Mouse (Mus musculus): ENCODE data around the gene Fam131a. TPM values are rescaled to one million over a fixed set of nuclear protein-coding genes. Genes with fewer than 3 reads are reported as not detected.

Gene Fam131a
- total RNA-seq, 1 experiment from 2014 or later = not detected

DNA sequence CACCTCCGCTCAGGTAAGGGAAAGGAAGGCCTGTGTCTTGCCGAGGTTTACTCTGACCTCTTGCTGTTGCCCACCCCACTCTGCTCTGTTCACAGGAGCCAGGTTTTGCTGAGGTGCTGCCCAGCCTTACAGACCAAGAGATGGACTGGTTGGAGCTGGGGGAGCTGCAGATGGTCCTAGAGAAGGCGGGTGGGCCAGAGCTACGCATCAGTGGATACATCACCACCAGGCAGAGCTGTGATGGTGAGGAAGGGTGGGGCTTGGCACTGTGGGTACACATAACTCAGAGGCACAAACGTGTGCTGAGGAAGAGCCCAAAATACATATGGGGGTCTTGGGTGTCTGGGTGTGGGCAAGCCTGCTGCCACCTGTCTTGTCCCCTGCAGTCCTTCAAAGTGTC is 42.6 kb downstream of the Fam131a start:
- ATAC-seq (replicated peaks; ENCODE audit: low read depth, poor library complexity, severe bottlenecking) = no peak

DNA sequence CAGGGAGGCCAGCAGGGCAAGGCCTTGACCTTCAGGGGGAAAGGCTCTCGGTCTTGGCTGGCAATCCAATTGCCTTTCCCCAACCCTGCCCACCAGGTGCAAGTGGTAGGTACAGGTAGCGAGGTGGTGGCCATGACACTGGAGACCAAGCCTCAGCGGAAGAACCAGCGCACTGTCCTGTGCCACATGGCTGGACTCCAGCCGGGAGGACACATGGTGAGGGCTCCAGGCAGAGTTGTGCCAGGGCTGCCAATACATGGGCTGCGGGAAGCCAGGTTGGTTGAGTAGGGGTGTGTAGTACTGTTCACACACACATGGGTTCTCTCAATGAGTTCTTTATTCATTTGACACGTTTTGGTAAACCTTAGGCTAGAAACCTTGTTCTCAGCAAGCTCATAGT is 43.1 kb downstream of the Fam131a start:
- no peak for ATAC-seq (replicated peaks; ENCODE audit: low read depth, poor library complexity, severe bottlenecking)

DNA sequence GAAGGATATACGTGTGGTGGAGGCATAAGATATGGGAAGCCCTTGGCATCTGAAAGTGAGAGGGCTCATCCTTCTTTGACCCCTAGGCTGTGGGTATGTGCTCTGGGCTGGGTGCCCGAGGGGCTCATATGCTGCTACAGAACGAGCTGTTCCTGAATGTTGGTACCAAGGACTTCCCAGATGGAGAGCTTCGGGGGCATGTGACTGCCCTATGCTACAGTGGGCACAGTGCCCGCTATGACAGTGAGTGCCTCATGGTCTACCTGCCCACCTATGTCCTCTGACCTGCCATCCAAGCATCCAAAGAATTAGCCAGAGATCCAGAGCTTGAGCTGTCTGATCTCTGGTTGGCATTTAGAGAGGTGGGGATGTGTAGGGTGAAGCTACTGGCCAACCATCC is 43.8 kb downstream of the Fam131a start:
- ATAC-seq (replicated peaks; ENCODE audit: low read depth, poor library complexity, severe bottlenecking) = no peak

DNA sequence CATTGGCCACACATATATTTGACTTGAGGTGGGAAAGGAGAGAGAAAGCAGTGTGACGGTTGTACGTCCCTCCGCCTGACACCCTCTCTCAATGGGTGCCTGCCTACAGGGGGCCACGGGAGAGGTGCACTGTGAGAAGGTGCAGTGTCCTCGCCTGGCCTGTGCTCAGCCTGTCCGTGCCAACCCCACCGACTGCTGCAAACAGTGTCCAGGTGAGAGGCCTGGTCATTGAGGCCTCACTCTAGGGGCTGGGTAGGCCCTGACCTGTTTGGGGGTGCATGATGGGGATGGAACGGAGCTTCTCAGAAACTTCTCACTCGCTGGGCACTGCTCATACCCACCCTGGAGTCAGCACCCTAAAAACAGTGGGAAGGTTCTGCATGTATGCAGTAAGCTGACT is 46.8 kb downstream of the Fam131a start:
- ATAC-seq (replicated peaks; ENCODE audit: low read depth, poor library complexity, severe bottlenecking) = no peak

DNA sequence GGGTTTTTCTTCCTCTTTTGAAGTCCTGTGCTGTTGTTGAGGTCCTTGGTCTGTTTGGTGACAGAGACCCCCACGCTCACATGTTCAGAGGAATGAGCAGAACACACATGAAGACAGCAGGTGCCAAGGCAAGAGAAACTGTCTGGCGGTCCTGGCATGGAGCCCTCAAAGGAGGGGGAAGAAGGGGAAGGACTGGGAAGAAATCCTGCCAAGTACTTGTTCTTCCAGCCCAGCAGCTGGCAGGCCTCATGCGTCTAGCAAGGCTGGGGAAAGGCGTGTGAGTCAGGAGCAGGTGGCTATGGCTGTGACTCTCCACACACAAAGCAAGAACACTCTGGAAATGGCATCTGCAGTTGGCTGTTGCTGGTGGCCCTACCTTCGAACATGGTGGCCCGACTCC is 53.6 kb downstream of the Fam131a start:
- ATAC-seq (replicated peaks; ENCODE audit: low read depth, poor library complexity, severe bottlenecking) = 0 out of 2 replicates have a peak, but pooled peaks have one; percentile 8

DNA sequence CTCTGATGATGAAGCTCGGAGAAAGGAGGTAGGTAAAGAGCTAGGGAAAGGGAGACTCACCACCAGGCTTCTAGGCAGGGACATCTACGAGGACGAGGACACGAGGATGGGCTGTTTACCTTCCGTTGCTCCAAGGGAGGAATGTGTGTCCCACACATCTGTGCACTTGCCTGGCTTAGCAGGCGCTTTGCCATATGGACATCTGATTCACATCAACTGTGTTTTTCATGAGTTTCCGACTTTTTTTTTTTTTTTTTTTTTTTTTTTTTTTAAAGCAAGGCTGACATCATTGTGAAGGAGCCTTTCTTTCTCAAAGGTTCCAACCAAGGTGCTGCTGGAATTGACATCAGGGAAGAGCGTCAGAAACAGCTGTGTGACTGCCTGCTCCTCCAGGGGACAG is 57.5 kb downstream of the Fam131a start:
- ATAC-seq (replicated peaks; ENCODE audit: low read depth, poor library complexity, severe bottlenecking) = no peak

Other genes with a start within 250 kb of the Fam131a start
- 90.6 and 98.5 TPM in 2 replicates for gene Eif2b5, start 194.4 kb upstream of the Fam131a start, total RNA-seq (2017)
- 4.6 and 6.9 TPM in 2 replicates for gene Dvl3, start 176.3 kb upstream of the Fam131a start, total RNA-seq (2017)
- 158 and 165 TPM in 2 replicates for gene Ap2m1, start 157.8 kb upstream of the Fam131a start, total RNA-seq (2017)
- 47.9 and 57.6 TPM in 2 replicates for gene Abcf3, start 144.7 kb upstream of the Fam131a start, total RNA-seq (2017)
- not detected in 2 replicates for gene Vwa5b2, start 103.8 kb upstream of the Fam131a start, total RNA-seq (2017)
- 6.1 and 12.1 TPM in 2 replicates for gene Eef1akmt4, start 81.6 kb upstream of the Fam131a start, total RNA-seq (2017)
- gene Gm49333, start 81.6 kb upstream of the Fam131a start, total RNA-seq (2017) = not detected in 2 replicates
- gene Alg3, start 81.5 kb upstream of the Fam131a start, total RNA-seq (2017) = 17.0 and 22.6 TPM in 2 replicates
- gene Camk2n2, start 72.0 kb upstream of the Fam131a start, total RNA-seq (2017) = not detected in 2 replicates
- 0.29 TPM in 1 of 2 replicates, not detected in the other for gene Ece2, start 63.4 kb upstream of the Fam131a start, total RNA-seq (2017)
- gene Psmd2, start 41.6 kb upstream of the Fam131a start, total RNA-seq (2017) = 190 and 205 TPM in 2 replicates
- gene Eif4g1, start 24.9 kb upstream of the Fam131a start, total RNA-seq (2017) = 305 and 334 TPM in 2 replicates
- gene Polr2h, start 24.4 kb downstream of the Fam131a start, total RNA-seq (2017) = 78.5 and 115 TPM in 2 replicates
- gene Clcn2, start 24.5 kb downstream of the Fam131a start, total RNA-seq (2017) = 1.9 and 7.3 TPM in 2 replicates
- gene Chrd, start 39.9 kb downstream of the Fam131a start, total RNA-seq (2017) = not detected in 2 replicates
- gene Thpo, start 41.3 kb downstream of the Fam131a start, total RNA-seq (2017) = not detected in 2 replicates

All from common myeloid progenitor, adult 5-6 weeks (primary cell).